Mouse (Mus musculus): Measurements from ENCODE around the gene Filip1l. TPM values are rescaled to one million over a fixed set of nuclear protein-coding genes. Genes with fewer than 3 reads are reported as not detected.

Gene Filip1l
- total RNA-seq, 2 experiments from 2014 or later: 3.1 to 3.9 TPM

DNA sequence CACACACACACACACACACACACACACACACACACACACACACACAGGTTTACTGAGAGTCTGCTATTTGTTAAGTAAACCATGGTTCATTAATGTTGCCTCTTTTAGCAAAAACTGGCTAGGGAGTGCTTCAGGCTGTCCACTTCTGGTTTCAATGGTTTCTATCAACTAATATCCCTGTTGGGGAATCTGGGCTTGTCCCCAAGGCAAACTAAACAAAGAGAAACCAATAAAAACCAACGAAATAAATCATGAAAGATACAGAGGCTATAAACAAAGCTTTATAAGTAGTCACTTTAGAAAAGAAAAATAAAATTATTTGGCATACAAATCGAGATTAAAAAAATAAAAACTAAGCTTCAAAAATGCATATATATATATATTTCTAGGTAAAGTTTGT, 39.6 kb downstream of the Filip1l start:
- no peak for DNase-seq (ENCODE audit: extremely low spot score in 1 of 2, low spot score in 1 of 2)

DNA sequence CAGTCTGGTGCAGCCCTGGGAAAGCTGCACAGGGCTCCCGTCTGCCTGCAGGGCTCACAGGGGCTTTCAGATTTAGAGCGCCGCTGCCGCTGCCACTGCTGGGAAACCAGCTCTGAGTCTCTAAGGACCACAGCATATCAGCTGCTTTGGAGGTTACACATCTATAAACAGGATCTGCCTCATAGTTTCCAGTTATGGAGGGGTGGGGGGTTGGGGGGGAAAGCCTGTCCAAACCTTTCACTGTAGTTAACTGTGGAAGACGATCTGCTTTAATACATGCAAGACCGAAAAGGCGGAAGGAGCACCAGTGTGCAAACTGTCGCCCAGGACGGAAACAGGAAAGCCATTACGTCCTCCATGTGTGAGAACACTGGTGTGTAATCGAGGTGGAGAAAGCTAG, 40.3 kb downstream of the Filip1l start:
- no peak for DNase-seq (ENCODE audit: extremely low spot score in 1 of 2, low spot score in 1 of 2)

- DNase-seq (ENCODE audit: extremely low spot score in 1 of 2, low spot score in 1 of 2): no peak
Observed at GRCm38 (mm10) chr16:57396249-57396648, 43.4 kb downstream of the Filip1l start.

GRCm38 (mm10) chr16:57397845-57398244, 45.0 kb downstream of the Filip1l start:
- DNase-seq (ENCODE audit: extremely low spot score in 1 of 2, low spot score in 1 of 2): no peak

DNA sequence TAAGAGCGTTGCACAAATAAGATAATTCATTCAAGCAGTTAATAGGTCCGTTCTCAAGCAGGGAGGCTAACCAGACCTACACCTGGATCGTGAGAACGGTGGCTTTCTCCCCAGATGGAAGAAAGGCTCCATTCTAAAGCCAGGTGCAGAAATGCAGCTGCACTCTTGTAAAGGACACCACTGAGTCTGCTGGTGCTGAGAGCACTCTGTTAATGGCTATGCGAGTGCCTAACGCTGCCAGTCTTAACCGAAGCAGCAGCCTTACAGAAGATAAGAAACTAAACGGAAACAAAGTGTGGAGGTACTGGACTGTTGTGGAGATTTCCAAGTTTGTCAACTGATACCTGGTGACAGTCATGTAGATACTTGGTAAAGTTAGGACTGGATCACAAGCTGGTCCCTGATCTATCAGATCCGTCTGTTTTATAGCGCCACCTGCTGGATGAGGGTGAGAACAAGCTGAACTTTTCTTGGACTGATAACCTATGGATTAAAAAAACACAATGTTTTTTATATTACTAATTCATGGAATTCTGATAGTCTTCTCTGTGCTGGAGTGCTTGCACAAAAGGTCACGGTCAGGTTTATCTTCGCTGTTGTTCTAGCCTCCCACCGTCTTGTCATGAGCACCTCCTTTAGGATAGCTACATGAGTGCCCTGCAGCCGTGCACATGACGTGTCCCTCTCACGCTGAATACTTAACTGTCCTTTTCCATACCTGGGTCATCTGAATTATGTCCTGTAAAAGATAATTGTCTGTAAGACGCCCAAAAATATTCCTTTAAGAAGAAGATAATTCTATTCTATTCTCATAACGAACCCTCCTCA, 45.7 kb downstream of the Filip1l start:
- peak; percentile 46 to 81 for DNase-seq (ENCODE audit: extremely low spot score in 1 of 2, low spot score in 1 of 2)

DNA sequence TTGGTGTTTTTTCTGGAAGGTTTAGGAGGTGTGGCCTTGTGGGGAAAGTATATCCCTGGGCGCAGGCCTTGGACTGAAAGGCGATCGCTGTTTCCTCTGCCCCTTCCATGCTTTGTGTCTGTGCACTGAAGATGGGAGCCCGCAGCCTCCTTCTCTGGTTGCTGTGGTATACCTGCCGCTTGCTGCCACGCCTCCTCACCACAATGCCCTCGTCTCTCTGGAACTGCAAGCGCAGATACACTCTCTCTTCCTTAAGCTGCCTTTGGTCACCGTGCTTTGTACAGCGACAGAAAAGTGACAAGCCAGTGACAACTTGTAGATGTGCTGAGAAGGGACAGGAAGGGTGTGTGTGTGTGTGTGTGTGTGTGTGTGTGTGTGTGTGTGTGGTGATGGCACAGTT, 46.7 kb downstream of the Filip1l start:
- no peak for DNase-seq (ENCODE audit: extremely low spot score in 1 of 2, low spot score in 1 of 2)

DNA sequence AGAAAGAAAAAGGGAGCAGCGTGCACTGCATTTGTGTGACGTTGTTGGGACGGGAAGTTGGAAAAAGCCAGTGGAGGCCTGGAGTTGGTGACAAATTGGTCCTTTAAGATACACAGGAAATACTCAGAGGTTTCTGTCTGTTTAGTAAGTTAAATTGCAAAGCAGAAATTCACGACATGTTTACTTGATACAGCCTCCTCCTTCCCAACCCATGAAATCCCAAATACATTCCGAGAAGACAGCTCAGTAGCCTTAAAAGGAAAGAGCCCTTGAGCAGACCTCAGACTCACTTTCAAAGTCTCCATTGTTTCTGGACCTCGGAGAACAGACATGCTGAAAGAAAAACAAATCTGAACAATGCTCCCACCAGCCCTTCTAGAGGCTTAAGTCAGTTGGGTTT, 48.8 kb downstream of the Filip1l start:
- DNase-seq (ENCODE audit: extremely low spot score in 1 of 2, low spot score in 1 of 2): no peak

DNA sequence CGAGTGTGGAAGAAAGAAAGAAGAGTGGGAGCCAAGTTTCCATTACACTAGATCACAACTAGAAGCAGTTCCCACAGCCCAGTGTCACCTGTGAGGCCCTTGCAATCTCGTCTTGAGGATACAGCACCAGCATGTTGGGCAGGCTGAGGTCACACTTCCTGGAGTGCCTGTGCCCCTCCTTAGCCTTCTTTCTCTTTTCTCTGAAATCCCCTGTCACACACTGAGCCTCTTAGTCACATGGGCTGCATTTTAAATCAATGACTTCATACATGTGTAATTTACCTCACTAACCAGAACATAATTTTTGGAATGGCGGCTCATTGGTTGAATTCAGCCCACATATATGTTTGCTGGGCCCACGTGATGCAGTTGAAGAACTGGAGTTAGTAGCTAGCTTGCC, 50.0 kb downstream of the Filip1l start:
- no peak for DNase-seq (ENCODE audit: extremely low spot score in 1 of 2, low spot score in 1 of 2)

DNA sequence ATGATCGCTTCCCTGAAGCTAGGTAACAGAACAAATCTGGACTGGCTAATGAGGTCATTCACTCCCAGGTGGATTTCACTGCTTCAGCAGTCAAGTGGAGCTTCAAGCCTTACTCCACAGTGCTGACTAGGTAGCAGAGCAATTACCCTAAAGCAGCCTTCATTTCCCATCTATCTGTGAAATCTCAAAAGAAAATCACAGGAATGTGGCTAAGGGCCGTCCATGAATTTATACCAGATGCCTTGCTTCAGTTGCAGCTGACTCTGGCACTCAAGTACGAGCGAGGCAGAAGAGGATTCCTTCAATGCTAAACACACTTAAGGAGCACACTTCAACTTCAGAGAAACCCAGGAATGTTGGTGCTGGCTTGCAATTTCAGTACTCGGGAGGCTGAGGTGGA, 50.9 kb downstream of the Filip1l start:
- DNase-seq (ENCODE audit: extremely low spot score in 1 of 2, low spot score in 1 of 2): no peak

DNA sequence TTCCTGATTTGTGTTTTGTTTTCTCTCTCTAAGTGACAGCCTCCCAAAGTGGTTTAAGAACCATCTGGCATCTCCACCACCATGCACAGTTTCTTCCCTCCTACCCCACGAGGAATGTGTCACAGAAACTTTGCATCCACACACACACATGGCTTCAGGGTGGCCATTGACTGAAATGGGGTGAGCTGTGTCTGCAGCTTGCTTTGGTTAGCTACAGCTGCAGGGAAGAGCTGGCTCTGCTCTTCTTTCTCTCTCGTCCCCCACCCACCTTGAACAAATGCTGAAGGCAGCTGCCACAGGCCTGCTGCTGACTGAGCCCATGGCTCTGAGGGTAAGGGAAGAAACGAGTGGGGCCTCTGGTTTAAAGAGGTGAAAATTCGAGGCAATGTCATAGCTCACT, 59.9 kb downstream of the Filip1l start:
- DNase-seq (ENCODE audit: extremely low spot score in 1 of 2, low spot score in 1 of 2): no peak

DNA sequence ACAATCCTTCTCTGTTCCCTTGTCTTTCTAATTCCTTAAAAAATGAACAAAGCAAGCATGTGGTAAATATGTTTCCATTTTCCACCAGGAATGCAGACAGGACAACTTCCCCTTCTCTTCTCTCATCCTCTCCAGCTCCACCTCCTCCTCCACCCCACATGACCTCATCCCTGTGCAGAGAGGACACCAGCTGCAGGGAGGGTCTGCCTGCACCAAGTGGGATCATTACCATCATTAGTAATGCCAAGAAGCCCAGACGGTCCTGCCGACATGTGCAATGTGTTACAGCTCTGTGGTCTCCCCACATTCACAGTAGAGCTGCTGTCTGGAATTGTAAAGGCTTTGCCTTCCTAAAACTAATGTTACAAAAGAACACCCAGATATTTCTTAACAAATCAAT, 63.2 kb downstream of the Filip1l start:
- no peak for DNase-seq (ENCODE audit: extremely low spot score in 1 of 2, low spot score in 1 of 2)

- DNase-seq (ENCODE audit: extremely low spot score in 1 of 2, low spot score in 1 of 2): no peak
Observed at GRCm38 (mm10) chr16:57417017-57417416, 64.1 kb downstream of the Filip1l start.

DNA sequence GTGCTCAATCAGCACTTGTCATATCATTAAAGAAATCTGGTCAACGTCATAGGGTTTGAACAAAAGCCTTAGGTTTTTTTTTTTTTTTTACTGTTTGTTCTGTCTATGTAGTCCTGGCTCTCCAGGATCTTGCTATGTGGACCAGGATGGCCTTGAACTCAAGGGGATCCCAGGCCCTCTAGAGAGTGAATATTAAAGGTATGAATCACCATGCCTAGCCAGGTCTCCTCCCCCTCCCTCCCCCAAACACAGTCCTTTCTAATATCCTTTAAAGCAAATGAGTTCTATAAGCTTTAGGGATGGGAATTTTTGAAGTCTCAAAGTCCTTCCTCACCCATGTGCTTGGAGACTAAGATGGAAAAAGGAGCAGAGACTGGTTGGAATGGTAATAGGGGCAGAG, 65.1 kb downstream of the Filip1l start:
- no peak for DNase-seq (ENCODE audit: extremely low spot score in 1 of 2, low spot score in 1 of 2)

GRCm38 (mm10) chr16:57419332-57419731, 66.4 kb downstream of the Filip1l start:
- DNase-seq (ENCODE audit: extremely low spot score in 1 of 2, low spot score in 1 of 2): no peak

DNA sequence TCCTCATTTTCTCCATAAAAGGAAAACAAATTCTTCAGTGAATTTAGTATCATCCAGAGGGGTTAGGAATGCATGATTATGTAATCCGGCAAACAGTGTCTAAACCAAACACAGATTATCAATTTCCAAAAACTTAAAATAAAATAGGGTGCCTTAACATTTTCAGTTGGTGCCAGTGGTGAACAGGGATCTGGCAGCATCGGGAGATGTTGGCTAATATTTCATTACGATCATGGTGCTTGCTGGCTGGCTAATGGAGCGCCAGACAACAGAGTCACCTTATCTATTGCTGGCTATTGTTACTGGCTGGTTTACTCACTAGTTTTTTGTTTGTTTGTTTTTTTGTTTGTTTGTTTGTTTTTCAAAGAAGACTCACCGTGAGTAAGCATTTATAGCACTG, 67.0 kb downstream of the Filip1l start:
- DNase-seq (ENCODE audit: extremely low spot score in 1 of 2, low spot score in 1 of 2): no peak

- no peak for DNase-seq (ENCODE audit: extremely low spot score in 1 of 2, low spot score in 1 of 2)
Observed at GRCm38 (mm10) chr16:57420773-57421556, 68.1 kb downstream of the Filip1l start.

- DNase-seq (ENCODE audit: extremely low spot score in 1 of 2, low spot score in 1 of 2): no peak
Observed at GRCm38 (mm10) chr16:57421680-57422417, 69.0 kb downstream of the Filip1l start.

DNA sequence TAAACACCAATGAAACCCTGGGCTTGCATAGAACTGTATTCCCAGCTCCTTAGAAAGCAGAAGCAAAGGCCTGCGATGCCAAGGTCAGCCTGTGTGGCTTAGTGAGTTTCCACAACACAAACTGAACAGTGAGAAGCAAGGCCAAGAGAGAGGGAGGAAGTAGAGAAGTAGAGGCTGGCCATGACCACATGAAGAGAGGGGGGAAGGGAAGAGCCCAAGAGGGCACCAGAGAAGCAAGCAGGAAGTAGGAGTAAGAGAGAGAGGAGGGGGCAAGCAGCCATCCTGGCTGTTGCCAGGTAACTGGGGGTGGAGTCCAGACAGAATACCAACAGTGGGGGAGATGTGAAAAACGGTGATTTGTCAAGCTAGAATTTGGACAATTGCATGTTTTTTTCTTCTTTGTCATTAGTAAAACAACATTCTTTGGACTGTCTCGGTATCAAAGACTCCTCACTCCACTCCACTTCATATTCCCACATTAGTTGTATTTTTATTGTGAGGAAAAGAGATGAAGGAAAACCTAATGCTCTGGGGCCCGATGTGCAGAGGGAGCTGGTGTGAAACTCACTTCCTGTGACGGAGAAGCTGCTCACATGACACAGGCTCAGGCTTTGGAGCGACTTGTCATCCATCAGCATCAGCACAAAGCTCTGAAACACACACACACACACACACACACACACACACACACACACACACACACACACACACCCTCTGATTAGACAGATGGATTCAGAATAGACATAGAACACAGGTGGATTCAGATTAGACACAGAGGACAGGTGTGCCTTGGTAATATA, 70.3 kb downstream of the Filip1l start:
- DNase-seq (ENCODE audit: extremely low spot score in 1 of 2, low spot score in 1 of 2): no peak

- no peak for DNase-seq (ENCODE audit: extremely low spot score in 1 of 2, low spot score in 1 of 2)
Observed at GRCm38 (mm10) chr16:57426680-57427079, 73.8 kb downstream of the Filip1l start.
